Mouse (Mus musculus) C2C12 (cell line): Measurements from ENCODE around the gene Ddx54.

ENCODE experiments used
- CEBPB ChIP-seq: IDR thresholded peaks from one replicate; pipeline ENCODE4 v1.6.1; 2011; ENCODE audit warnings: low read depth, mild to moderate bottlenecking, control low read depth, moderate library complexity
- CTCF ChIP-seq: IDR thresholded peaks from one replicate; pipeline ENCODE4 v1.5.1; 2011; ENCODE audit not compliant: control insufficient read depth, insufficient read depth, insufficient read length
- MAX ChIP-seq: IDR thresholded peaks from one replicate; pipeline ENCODE4 v1.6.1; 2011; ENCODE audit warnings: mild to moderate bottlenecking, control low read depth
- MYOD1 ChIP-seq: IDR thresholded peaks from one replicate; pipeline ENCODE4 v1.6.1; 2011; ENCODE audit warnings: low read depth; ENCODE audit not compliant: control insufficient read depth, insufficient read length
- MYOG ChIP-seq: IDR thresholded peaks from one replicate; pipeline ENCODE4 v1.6.1; 2011; ENCODE audit not compliant: control insufficient read depth, insufficient read length; ENCODE audit errors: extremely low read depth
- USF1 ChIP-seq: IDR thresholded peaks from one replicate; pipeline ENCODE4 v1.6.1; 2011; ENCODE audit warnings: low read depth, mild to moderate bottlenecking, control low read depth, moderate library complexity

DNA sequence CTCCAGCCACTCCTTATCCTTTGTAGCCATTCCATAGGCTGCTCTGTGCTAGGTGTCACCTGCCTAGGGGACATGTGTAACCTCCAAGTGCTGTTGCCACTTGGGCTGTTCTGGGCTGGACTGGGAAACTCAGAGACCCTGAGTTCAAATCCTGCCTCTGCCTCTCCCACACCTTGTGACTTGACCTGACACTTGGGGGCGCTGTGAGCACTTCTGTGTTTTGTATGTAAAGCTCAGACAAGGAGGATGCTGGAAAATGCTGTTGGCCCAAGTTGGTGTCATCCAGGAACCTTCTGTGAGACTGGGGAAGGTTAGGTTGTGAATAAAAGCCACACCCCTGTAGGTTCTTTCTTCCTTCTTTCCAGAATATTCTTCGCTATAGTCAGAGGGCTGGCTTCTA is 52.3 kb downstream of the Ddx54 start:
- TF ChIP-seq CTCF = no peak
- TF ChIP-seq USF1 = no peak
- TF ChIP-seq CEBPB = no peak
- no peak for TF ChIP-seq MAX
- no peak for TF ChIP-seq MYOG
- TF ChIP-seq MYOD1 = no peak
